Mouse (Mus musculus) left cerebral cortex, postnatal 4 days (tissue): ENCODE data around the gene Itsn1. TPM values are rescaled to one million over a fixed set of nuclear protein-coding genes. Genes with fewer than 3 reads are reported as not detected.

ENCODE experiments used
- DNase-seq: peaks from one replicate; pipeline ENCODE4 v3.0.0-alpha.2; 2022
- intact Hi-C: fragments of 180-260 bp; cut with DNase I; formaldehyde crosslinking; loops from one replicate; pipeline ENCODE4 v1.15.1; 2025
- total RNA-seq, 2 experiments: library from RNA; stranded (reverse); gene quantifications; 2 replicates each; pipeline ENCODE4 v1.2.3; 2021

Itsn1 gene
- total RNA-seq, 2 experiments from 2014 or later = 200 to 212 TPM

DNA sequence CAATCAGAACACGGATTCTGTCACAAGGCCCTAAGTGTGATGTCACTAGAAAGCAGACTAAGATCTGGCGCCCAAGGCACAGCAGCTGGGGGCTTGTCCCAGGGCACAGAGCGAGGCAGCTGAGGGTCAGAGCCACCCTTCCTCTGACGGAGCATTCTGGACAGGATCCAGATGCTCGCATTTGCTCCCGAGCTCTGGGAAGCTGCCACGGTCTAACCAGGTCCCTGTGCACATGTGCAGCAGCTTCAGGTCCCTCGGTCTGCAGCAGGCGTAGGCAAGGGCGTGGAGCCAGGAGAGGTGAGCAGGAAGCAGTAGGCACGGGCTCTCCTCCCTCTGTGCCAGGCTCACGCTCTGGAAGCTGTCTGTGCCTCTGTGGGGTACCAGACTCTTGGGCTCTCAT lies 160.8 kb downstream of the Itsn1 start:
- intact Hi-C loops = no loop called here
- peak; percentile 58 for DNase-seq

DNA sequence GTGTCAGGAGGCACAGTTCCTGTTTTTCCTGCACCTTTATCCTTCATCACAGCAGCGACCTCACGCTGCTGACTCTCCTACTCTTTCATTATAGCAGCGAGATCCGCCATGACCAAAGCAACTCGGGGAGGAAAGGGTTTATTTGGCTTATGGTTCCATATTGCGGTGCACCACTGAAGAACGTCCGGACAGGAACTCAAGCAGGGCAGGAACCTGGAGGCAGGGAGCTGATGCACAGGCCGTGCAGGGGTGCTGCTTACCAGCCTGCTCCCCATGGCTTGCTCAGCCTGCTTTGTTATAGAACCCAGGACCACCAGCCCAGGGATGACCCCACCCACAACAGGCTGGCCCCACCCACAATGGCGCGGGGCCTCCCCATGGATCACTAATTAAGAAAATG lies 162.1 kb downstream of the Itsn1 start:
- intact Hi-C loops = no loop called here

DNA sequence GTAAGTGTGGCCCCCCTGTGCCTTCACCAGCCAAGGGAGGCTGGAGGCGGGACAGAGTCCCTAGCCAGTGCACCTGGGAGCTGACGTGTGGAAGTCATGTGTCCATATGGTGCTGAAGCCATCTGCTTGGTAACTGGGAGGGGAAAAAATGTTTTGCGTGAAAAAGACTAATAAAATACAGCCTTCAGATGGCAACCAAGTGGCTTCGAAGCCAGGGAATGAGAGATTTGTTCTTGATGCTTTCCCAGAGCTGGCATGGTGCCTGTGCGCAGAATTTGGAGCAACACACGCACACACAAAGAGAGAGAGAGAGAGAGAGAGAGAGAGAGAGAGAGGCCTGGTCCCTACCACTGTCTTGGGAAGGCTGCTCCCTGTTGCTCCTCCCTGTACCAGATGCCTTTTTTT lies 167.3 kb downstream of the Itsn1 start:
- intact Hi-C loops = no loop called here

More for the DNA sequence above, 162.1 kb downstream of the Itsn1 start:
- no peak for DNase-seq

GRCm38 (mm10) chr16:91898850-91899848 lies 170.1 kb downstream of the Itsn1 start:
- intact Hi-C loops = no loop called here
- peak; percentile 72 for DNase-seq

More for the DNA sequence above, 167.3 kb downstream of the Itsn1 start:
- peak; percentile 77 for DNase-seq

- intact Hi-C loops = no loop called here
- no peak for DNase-seq
Observed at GRCm38 (mm10) chr16:91900274-91900673, 171.2 kb downstream of the Itsn1 start.

- intact Hi-C loops = no loop called here
- peak; percentile 91 for DNase-seq
Observed at GRCm38 (mm10) chr16:91903801-91904506, 174.9 kb downstream of the Itsn1 start.

GRCm38 (mm10) chr16:91905127-91905860 lies 176.2 kb downstream of the Itsn1 start:
- intact Hi-C loops = loop anchor here (5.0 kb wide), 1 partner anchor 173 kb away; no protein-coding TSS in a partner anchor
- no peak for DNase-seq

DNA sequence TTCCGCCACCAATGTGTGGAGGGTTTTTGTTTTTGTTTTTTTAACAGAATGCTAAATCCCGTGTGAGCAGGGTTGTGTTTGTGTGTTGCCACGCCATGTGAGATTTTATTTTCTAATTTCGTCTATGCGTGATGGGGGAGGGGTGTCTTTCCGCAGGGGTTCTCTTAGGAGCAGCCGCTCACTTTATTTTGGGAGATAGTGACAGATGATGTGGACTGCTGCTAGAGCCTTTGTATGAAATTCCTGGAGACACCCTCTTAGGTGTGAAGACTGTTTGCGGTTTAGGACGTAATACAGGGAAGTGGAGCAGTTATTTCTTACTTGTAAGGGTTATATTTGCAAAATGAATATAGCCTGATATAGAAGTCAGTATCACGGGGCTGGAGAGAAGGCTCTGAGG lies 176.9 kb downstream of the Itsn1 start:
- DNase-seq = no peak
- intact Hi-C loops = loop anchor here (5.0 kb wide), 1 partner anchor 174 kb away; no protein-coding TSS in a partner anchor

GRCm38 (mm10) chr16:91906672-91907071 lies 177.6 kb downstream of the Itsn1 start:
- intact Hi-C loops = loop anchor here (5.0 kb wide), 1 partner anchor 174 kb away; no protein-coding TSS in a partner anchor
- DNase-seq = no peak

DNA sequence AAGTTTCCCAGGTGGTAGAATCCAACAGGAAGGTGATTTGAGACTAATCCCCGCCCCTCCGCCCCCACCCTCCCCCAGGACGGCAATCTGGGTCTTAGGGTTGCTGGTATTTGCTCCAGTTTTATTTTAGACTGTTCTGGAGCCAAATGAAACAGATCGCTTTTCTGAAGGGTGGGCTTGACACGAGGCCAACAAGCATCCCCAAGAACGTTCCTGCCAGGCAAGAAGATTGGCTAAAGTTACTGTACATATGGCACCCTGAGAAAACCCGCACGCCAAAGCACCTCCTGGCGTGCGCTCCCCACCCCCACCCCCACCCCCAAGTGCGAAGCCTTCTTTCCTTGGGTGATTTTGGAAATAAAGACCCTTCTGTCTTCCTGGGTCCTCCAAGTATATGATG lies 178.1 kb downstream of the Itsn1 start:
- peak; percentile 78 for DNase-seq
- intact Hi-C loops = loop anchor here (5.0 kb wide), 1 partner anchor 175 kb away; no protein-coding TSS in a partner anchor

DNA sequence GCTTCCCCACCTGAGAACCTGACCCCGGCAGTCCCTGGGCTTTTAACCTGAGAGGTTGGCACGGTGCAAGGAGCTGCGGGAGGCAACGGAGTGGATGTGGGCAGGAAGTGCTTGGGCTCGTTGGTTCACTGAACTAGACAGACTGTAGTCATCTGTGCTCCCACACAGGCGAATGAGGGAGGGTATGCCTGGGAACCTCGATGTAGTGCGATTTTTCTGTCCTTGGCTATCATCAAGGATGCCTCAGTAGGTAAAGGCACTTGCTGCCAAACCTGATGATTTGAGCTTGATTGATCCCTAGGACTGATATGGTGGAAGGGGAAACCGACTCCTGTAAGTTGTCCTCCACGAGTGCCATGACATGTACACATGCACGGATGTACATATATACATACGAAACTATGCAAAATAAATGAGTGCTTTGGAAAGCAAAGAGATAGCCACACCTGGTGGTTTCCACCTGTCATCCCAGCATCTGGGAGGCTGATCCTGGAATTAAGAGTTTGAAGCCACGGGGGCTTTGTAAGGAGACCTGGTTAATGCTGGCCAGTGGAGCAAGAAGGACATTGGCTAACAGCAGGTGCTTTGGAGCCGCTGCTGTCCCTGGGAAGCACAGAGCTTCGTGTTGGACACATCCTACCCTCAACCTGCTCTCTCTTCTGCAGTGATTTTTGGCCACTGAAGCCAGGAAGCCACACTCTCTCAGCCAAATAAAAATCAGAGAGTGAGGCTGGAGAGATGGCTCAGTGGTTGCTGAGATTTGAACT lies 180.7 kb downstream of the Itsn1 start:
- intact Hi-C loops = loop anchor here (5.0 to 10.0 kb wide), 2 partner anchors 177 to 205 kb away; no protein-coding TSS in a partner anchor
- DNase-seq = no peak

DNA sequence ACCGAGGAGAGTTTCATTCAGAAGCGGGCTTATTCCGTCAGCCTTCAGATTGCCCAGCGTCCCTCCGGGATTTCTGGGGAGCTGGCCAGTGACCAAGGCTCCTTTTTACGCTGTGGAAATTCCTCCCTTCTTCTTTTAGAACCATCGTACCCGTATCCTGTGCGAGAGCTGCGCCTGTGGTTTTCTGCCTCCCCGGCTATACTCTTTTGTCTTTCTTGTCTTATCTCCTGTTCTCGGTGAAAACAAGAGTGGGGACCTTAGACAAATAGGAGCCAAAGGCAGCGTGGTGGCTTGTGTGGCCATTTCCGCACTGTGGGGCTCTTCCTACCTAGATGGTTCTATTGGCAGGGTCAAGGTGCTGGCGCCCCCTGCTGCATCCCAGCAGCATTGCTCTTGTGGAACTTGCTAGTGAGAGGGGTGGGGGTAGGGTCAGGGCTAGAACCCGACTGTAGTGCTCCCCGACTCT lies 188.6 kb downstream of the Itsn1 start:
- intact Hi-C loops = loop anchor here (10.0 kb wide), 1 partner anchor 213 kb away; no protein-coding TSS in a partner anchor

DNA sequence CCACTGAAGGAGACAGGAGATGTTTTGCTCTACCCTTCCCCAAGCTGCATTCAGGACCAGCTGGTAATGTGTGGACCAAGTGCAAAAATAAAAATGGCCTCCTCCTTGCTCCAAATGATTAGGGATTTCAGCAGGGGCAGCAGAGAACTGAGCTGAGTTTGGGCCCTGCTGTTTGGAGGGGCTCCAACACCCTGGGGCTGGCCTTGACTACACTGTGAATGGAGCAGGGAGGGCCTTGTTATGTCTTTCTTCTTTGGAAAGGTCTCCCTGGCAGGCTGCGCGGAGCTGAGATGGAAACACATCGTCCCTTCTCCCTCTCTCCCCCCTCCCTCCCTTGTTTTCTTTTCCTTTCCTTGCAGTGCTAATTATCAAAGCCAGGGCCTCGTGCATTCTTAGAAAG lies 189.4 kb downstream of the Itsn1 start:
- DNase-seq = peak; percentile 61
- intact Hi-C loops = loop anchor here (10.0 kb wide), 1 partner anchor 214 kb away; no protein-coding TSS in a partner anchor

More for the DNA sequence above, 188.6 kb downstream of the Itsn1 start:
- DNase-seq = peak; percentile 92

DNA sequence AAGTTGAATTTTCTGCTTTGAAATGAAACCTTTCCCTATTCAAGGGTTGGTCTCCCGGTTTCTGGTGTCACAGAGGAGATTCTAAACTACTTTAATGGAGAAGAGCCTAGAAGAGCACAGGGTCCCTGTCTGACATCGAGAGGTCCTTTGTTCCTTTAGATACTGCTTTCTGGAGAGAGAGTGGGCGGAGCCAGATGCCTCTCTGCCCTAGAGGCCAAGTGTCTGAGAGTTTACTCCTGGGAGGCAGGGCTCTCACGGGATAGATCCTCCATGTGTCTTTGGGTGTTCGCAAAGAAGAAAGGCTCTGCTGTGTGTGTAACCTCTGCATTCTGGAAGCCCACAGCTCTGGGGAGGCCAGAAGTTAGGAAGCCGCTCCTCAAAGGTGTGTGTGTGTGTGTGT lies 190.0 kb downstream of the Itsn1 start:
- no peak for DNase-seq
- intact Hi-C loops = loop anchor here (10.0 kb wide), 1 partner anchor 214 kb away; no protein-coding TSS in a partner anchor

- DNase-seq = no peak
- intact Hi-C loops = no loop called here
Observed at GRCm38 (mm10) chr16:91921340-91921739, 192.3 kb downstream of the Itsn1 start.

DNA sequence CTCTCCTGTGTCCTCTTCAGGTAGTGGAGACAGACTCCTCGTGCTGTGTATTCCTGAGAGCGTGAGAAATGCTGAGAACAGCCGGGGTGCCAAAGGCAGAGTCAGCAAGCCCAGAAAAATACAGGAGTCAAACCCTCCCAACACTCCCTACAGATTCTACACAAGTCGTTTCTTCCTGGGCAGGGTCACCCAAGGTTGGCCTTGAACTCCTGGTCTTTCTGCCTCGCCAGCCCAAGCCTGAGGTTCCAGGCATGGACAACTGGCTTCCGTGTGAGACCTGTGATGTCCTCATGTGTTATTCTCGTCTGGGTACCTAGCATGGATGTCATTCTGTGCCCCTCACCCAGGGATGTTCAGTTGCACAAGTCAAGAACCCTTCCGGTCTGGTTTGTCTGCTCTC lies 193.9 kb downstream of the Itsn1 start:
- DNase-seq = no peak
- intact Hi-C loops = no loop called here

DNA sequence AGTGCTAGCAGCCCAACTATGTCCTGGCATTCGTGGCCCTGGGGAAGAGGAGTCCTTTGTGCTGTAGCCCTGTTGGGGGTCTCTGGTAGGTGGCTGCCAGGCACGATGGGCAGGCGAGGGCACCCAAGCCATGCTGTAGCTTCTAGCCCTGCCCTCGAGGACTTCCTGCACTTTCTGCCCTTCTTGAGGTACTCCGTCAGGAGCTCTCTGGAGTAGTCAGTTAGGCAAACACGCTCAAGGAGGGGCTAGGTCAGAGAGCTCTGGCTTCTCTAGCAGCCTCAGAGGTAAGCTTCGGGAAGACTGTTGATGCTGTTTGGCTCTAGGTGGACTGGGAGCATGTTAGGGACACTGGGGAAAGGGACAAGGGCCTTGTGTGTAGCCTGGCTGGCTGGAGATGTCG lies 195.3 kb downstream of the Itsn1 start:
- DNase-seq = no peak
- intact Hi-C loops = no loop called here

DNA sequence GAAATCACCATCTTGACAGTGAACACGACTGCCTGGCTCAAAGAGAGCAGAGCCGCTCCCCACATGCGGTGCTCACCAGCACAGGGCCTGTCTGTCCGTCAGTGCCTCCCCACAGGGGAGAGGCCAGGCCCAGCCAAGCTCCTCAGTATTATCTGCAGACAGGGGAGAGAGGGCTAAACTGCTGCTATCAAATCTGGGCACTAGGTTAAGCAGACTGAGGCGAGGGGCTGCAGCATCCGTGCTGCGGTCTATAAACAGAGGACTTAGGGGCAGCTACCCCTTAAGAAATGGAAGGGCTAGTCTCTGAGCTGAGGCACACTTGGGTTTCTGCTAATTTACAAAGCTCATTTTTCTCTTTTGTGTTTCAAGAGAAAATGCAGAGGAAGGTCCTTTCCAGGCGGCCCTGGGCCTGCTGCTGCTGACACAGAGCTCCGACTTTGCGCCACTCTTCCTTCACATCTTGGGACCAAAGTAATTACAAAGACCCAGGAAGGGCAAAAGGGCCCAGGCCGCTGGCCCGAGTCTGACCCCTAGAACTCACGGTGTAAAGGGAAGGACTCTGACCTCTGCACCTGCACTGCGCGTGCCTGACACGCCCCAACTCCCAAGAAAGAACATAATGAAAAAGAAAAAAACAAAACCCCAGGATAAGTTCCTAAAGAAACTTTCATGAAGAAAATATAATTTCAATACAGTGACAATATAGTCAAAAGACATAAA lies 199.0 kb downstream of the Itsn1 start:
- DNase-seq = no peak
- intact Hi-C loops = no loop called here
